ENCODE assay signal across 25 mouse cellular contexts in the genomic region with DNA sequence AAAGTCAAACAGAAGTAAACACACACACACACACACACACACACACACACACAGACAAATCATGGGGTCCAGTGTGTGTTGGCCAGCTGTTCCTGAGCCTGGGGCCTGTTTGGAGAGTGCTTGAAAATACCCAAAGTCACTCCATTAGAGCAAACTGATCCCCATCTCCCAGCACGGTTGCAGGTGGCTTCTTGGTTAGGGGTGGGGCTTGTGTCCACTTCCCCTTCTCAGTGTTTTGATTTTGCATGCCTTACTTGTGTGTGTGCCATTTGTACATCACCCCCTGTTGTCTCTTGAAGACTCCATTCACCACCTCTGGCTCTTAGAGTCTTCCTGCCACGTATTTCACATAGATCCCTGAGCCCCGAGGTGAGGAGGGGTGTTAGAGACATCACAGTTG. TPM values are rescaled to one million over a fixed set of nuclear protein-coding genes. Genes with fewer than 3 reads are reported as not detected.
A peak's percentile ranks its signal among the peaks of the same experiment; 100 is the strongest.
DNase-seq lines count a peak whose midpoint lies in the region; ATAC-seq and TF ChIP-seq lines count a peak whose summit lies in the region.
"Had no signal": no experiment of that assay in that cellular context is flagged by ENCODE, and none has a peak within 500 bp of the region (broad histone marks: within the 10 kb centered on the region; RNA-seq: fewer than 3 reads in every experiment).

No protein-coding gene starts in this region.

- no peak for TF ChIP-seq CTCF in midbrain, postnatal 0 days (IDR thresholded peaks at IDR 0.05)

- H3K9ac ChIP-seq in midbrain, postnatal 0 days (replicated peaks; ENCODE audit: low read length, poor library complexity, severe bottlenecking): no peak overlapping the region
- H3K9ac ChIP-seq: embryonic facial prominence, embryonic 15.5 days; hindbrain, embryonic 12.5 days had no signal

- peak; percentile 3 for DNase-seq in thymus, postnatal 0 days (ENCODE audit: low spot score)
- no peak for DNase-seq in thymus, postnatal 10 days (ENCODE audit: low spot score in 2 of 2)
- DNase-seq in ovary, postnatal 14 days (ENCODE audit: low spot score): no peak
- DNase-seq in midbrain, postnatal 0 days (ENCODE audit: low spot score): no peak
- DNase-seq: adrenal gland, postnatal 14 days; cerebellum, adult 18-20 months; cerebellum, postnatal 10 days; embryo, embryonic 11 days; gastrocnemius, adult 2 months; gastrocnemius, postnatal 36 days; heart, adult 18-20 months; heart, postnatal 10 days; heart, postnatal 4 days had no signal

- no peaks in the 10 kb centered on the region for H3K4me1 ChIP-seq in midbrain, postnatal 0 days (ENCODE audit: insufficient read depth, low read length)

- H3K27ac ChIP-seq in midbrain, postnatal 0 days (ENCODE audit: low read depth, low read length): no peak overlapping the region
- H3K27ac ChIP-seq: embryonic facial prominence, embryonic 15.5 days; forebrain, embryonic 10.5 days; gastrocnemius, adult 2 months; heart, embryonic 10.5 days; hindbrain, embryonic 12.5 days; hindbrain, postnatal 0 days had no signal

- H3K36me3 ChIP-seq in midbrain, postnatal 0 days (ENCODE audit: insufficient read depth, low read length): no peaks in the 10 kb centered on the region
- H3K36me3 ChIP-seq: embryonic facial prominence, embryonic 15.5 days; heart, embryonic 10.5 days had no signal

- no peak overlapping the region for H3K4me2 ChIP-seq in midbrain, postnatal 0 days (ENCODE audit: low read depth, low read length, poor library complexity, severe bottlenecking)
- H3K4me2 ChIP-seq: embryonic facial prominence, embryonic 15.5 days; hindbrain, embryonic 12.5 days had no signal

- H3K27me3 ChIP-seq in midbrain, postnatal 0 days (ENCODE audit: insufficient read depth, low read length): no peaks in the 10 kb centered on the region
- H3K27me3 ChIP-seq: embryonic facial prominence, embryonic 15.5 days; hindbrain, embryonic 12.5 days; Patski had no signal

- no peak overlapping the region for H3K4me3 ChIP-seq in midbrain, postnatal 0 days (ENCODE audit: low read depth, low read length)
- H3K4me3 ChIP-seq: embryonic facial prominence, embryonic 15.5 days; erythroblast, embryonic 14.5 days; forebrain, embryonic 10.5 days; gastrocnemius, adult 2 months; heart, embryonic 10.5 days; hindbrain, embryonic 12.5 days had no signal

- ATAC-seq in common myeloid progenitor, adult 5-6 weeks (replicated peaks; ENCODE audit: low read depth, poor library complexity, severe bottlenecking): peak; percentile 58; the same call in 1 of the 2 replicates
- ATAC-seq in neutrophil, adult 5-6 weeks (ENCODE audit: extremely low read depth, insufficient number of reproducible peaks, low FRiP score, poor library complexity, severe bottlenecking): peak; percentile 34; the same call in 1 of the 2 replicates
- ATAC-seq in midbrain, postnatal 0 days (ENCODE audit: low FRiP score): no peak
- ATAC-seq: activated CD4-positive, CD25-positive, alpha-beta regulatory T cell, adult 4 months; CD4-positive, CD25-positive, alpha-beta regulatory T cell, adult 4 months; forebrain, embryonic 14.5 days; hindbrain, postnatal 0 days; Patski had no signal

- H3K9me3 ChIP-seq in midbrain, postnatal 0 days (ENCODE audit: low read length): no peaks in the 10 kb centered on the region
- H3K9me3 ChIP-seq: embryonic facial prominence, embryonic 15.5 days; forebrain, embryonic 10.5 days; heart, embryonic 10.5 days; hindbrain, embryonic 12.5 days had no signal

- WGBS in midbrain, postnatal 0 days: 82% methylated on average over 3 of the region's 3 CpGs

RNA-seq across cellular contexts. Expression of gene Sik3, which starts 45.4 kb away (rescaled TPM):
- polyA plus RNA-seq in thymus, postnatal 0 days (2015; fragmentation: Nextera tagmentation; extraction: Ambion mirVana): 6.3 and 9.4 TPM in 2 replicates
- total RNA-seq in common myeloid progenitor, adult 5-6 weeks (2017): 21.1 and 25.1 TPM in 2 replicates
- 34.0 and 34.7 TPM in 2 replicates for total RNA-seq in neutrophil, adult 5-6 weeks (2017)
- 36.4 and 38.4 TPM in 2 replicates for total RNA-seq in midbrain, postnatal 0 days (2014; rRNA removed)
- polyA plus RNA-seq in midbrain, postnatal 0 days (2015; fragmentation: Nextera tagmentation; extraction: Ambion mirVana): 11.2 and 12.5 TPM in 2 replicates

RNA-seq across cellular contexts. Expression of gene Pafah1b2, which starts 45.6 kb away (rescaled TPM):
- 110 TPM in 2 replicates for polyA plus RNA-seq in thymus, postnatal 0 days (2015; fragmentation: Nextera tagmentation; extraction: Ambion mirVana)
- 88.3 and 101 TPM in 2 replicates for total RNA-seq in common myeloid progenitor, adult 5-6 weeks (2017)
- 66.4 and 75.7 TPM in 2 replicates for total RNA-seq in neutrophil, adult 5-6 weeks (2017)
- 237 and 357 TPM in 2 replicates for total RNA-seq in midbrain, postnatal 0 days (2014; rRNA removed)
- polyA plus RNA-seq in midbrain, postnatal 0 days (2015; fragmentation: Nextera tagmentation; extraction: Ambion mirVana): 241 and 249 TPM in 2 replicates
